Mouse (Mus musculus) left cerebral cortex, adult 18-20 months (tissue): Measurements from ENCODE around the gene Gm21094. TPM values are rescaled to one million over a fixed set of nuclear protein-coding genes. Genes with fewer than 3 reads are reported as not detected.
"Not testable (repeated sequence)": the region's sequence is repeated elsewhere in the genome, so short reads cannot be mapped to it uniquely, and the experiment has no call there.

ENCODE experiments used
- DNase-seq, 2 experiments: peaks; one replicate each; pipeline ENCODE4 v3.0.0; 2021 to 2022; ENCODE audit warnings: low spot score in 2 of 2, mixed read lengths in 1 of 2
- long read RNA-seq, 2 experiments: library from polyadenylated mRNA; stranded (forward); transcript quantifications; one replicate each; pipeline ENCODE4 v2.0.0; 2021
- total RNA-seq, 2 experiments: library from RNA; stranded (reverse); gene quantifications; 2 replicates each; pipeline ENCODE4 v1.2.3; 2021

Gene Gm21094
- not detected for total RNA-seq
- long read RNA-seq, experiment 1: 0 reads
- long read RNA-seq, experiment 2: 0 reads

- DNase-seq: not testable (repeated sequence)
Measured at GRCm38 (mm10) chrY:32620343-32620742, at the start of gene Gm21094. Gm21094 (minus strand) TSS chrY:32620443.
